Mouse (Mus musculus): Measurements from ENCODE around the gene Rara. TPM values are rescaled to one million over a fixed set of nuclear protein-coding genes. Genes with fewer than 3 reads are reported as not detected.

Rara gene
- polyA plus RNA-seq, 1 experiment from 2014 or later, result 22.4 TPM

DNA sequence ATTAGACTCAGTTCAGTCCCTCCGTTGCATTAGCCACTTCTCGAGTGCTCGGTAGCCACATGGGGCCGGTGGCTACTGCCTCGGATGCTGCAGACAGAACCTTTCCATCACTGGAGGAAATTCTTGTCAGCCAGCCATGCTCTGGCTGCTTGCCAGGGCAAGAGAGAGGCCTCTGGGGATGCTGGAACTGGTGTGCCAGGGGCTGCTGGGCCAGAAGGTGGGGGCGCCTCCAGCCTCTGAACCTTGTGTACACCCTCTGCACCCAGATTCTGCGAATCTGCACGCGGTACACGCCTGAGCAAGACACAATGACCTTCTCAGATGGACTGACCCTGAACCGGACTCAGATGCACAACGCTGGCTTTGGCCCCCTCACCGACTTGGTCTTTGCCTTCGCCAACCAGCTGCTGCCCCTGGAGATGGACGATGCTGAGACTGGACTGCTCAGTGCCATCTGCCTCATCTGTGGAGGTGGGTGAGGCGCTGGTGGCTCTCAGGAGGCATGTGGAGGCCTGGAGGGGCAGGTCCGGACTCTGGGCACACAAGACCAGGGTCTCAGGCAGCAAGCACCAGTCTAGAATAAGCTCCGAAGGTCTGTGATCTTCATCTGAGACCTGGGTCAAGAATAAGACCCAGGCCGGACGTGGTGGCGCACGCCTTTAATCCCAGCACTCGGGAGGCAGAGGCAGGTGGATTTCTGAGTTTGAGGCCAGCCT, 43.9 kb downstream of the Rara start:
- Histone ChIP-seq H3K36me3 (ENCODE audit: control insufficient read depth, insufficient read depth) (peaks cover 78% of the 10 kb centered on the region), H3K4me3 (ENCODE audit: low read depth, low read length) (no peak overlapping the region), H3K27ac (ENCODE audit: low read depth, low read length) (peak overlapping the region; percentile 1; the same call in 1 of the 2 replicates), H3K4me1 (replicated peaks; ENCODE audit: control insufficient read depth, insufficient read depth, low read length) (0 out of 2 replicates have a peak, but pooled peaks cover 3% of the 10 kb centered on the region), H3K4me2 (replicated peaks; ENCODE audit: low read depth) (no peak overlapping the region), H3K27me3 (replicated peaks; ENCODE audit: control insufficient read depth, insufficient read depth, low read length) (no peaks in the 10 kb centered on the region), H3K9me3 (ENCODE audit: control insufficient read depth) (no peaks in the 10 kb centered on the region), H3K9ac (ENCODE audit: low read depth, low read length) (no peak overlapping the region)
- 74% methylated on average over 23 of the region's 23 CpGs for WGBS
- ATAC-seq, result no peak
- no peak for TF ChIP-seq CTCF (IDR thresholded peaks at IDR 0.05; ENCODE audit: low read depth)

DNA sequence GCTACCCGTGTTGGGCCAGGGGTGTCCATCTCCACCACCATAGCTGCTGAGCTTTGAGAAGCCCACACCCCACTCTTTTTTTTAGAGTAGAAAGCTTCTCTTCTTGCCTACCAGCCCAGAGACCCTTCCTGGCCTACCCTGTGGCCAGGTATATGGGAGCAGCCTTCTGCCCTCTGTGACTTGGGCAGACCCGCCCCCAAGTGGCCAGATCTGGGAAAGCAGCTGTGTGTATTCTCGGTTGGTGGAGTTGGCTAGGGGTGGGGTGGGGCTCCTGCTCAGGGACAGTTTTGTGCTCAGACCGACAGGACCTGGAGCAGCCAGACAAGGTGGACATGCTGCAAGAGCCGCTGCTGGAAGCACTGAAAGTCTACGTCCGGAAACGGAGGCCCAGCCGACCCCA, 44.6 kb downstream of the Rara start:
- Histone ChIP-seq H3K4me1 (replicated peaks; ENCODE audit: control insufficient read depth, insufficient read depth, low read length) (0 out of 2 replicates have a peak, but pooled peaks cover 3% of the 10 kb centered on the region), H3K27me3 (replicated peaks; ENCODE audit: control insufficient read depth, insufficient read depth, low read length) (no peaks in the 10 kb centered on the region), H3K9ac (ENCODE audit: low read depth, low read length) (no peak overlapping the region), H3K4me2 (replicated peaks; ENCODE audit: low read depth) (no peak overlapping the region), H3K9me3 (ENCODE audit: control insufficient read depth) (no peaks in the 10 kb centered on the region), H3K27ac (ENCODE audit: low read depth, low read length) (no peak overlapping the region), H3K36me3 (ENCODE audit: control insufficient read depth, insufficient read depth) (peaks cover 71% of the 10 kb centered on the region), H3K4me3 (ENCODE audit: low read depth, low read length) (no peak overlapping the region)
- 51% methylated on average over 9 of the region's 9 CpGs for WGBS
- ATAC-seq, result no peak
- peak; percentile 95 for TF ChIP-seq CTCF (IDR thresholded peaks at IDR 0.05; ENCODE audit: low read depth)

DNA sequence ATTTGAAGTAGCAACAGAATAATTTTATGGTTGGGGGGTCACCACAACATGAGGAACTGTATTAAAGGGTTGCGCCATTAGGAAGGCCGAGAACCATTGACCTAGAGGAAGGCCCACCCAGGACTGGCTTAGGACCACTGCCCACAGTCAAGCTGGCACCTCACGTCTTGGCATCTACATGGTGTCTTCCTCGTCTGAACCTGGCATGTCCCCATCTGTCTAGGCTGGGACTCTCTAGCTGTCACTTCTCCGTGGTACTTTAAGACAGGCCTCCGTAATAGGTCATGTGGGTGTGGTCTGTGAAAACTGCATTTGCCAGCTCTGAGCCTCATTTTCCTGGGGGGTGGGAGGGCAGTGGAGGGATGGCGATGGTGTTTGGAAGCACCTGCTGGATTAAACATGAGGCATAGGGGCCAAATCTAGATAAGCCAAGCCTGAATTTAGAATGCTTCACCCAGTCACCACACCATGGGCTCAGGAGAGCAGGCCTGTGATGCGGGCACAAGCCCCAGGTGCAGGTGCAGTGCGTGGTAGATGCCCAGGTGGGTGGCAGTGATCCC, 45.3 kb downstream of the Rara start:
- H3K4me1 ChIP-seq (replicated peaks; ENCODE audit: control insufficient read depth, insufficient read depth, low read length), result 0 out of 2 replicates have a peak, but pooled peaks cover 3% of the 10 kb centered on the region
- no peaks in the 10 kb centered on the region for H3K9me3 ChIP-seq (ENCODE audit: control insufficient read depth)
- ATAC-seq, result no peak
- no peaks in the 10 kb centered on the region for H3K27me3 ChIP-seq (replicated peaks; ENCODE audit: control insufficient read depth, insufficient read depth, low read length)
- H3K27ac ChIP-seq (ENCODE audit: low read depth, low read length), result peak overlapping the region; percentile 41; the same call in 1 of the 2 replicates
- no peak overlapping the region for H3K9ac ChIP-seq (ENCODE audit: low read depth, low read length)
- 82% methylated on average over 9 of the region's 9 CpGs for WGBS
- no peak overlapping the region for H3K4me3 ChIP-seq (ENCODE audit: low read depth, low read length)
- H3K36me3 ChIP-seq (ENCODE audit: control insufficient read depth, insufficient read depth), result peaks cover 64% of the 10 kb centered on the region
- no peak for TF ChIP-seq CTCF (IDR thresholded peaks at IDR 0.05; ENCODE audit: low read depth)
- no peak overlapping the region for H3K4me2 ChIP-seq (replicated peaks; ENCODE audit: low read depth)

DNA sequence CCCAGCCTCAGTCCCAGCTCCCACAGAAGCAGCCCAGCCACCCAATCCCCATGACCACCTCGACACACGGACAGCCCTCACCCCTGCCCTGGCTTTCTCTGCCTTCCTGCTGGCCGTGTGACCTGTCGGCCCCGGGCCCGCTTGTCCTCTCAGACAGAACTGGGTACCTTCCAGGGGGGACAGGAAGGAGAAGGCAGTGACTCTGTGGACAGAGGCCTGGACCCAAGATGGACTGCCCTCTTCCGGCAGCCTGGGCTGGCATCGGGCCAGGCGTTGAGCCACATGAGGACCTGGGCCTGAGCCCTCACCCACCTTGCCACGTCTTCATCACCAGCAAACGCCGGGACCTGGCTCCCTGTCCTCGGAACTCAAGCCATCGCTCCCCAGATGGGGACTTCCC, 46.0 kb downstream of the Rara start:
- Histone ChIP-seq H3K9ac (ENCODE audit: low read depth, low read length) (no peak overlapping the region), H3K9me3 (ENCODE audit: control insufficient read depth) (no peaks in the 10 kb centered on the region), H3K27ac (ENCODE audit: low read depth, low read length) (no peak overlapping the region), H3K4me1 (replicated peaks; ENCODE audit: control insufficient read depth, insufficient read depth, low read length) (0 out of 2 replicates have a peak, but pooled peaks cover 3% of the 10 kb centered on the region), H3K4me2 (replicated peaks; ENCODE audit: low read depth) (no peak overlapping the region), H3K36me3 (ENCODE audit: control insufficient read depth, insufficient read depth) (peaks cover 57% of the 10 kb centered on the region), H3K27me3 (replicated peaks; ENCODE audit: control insufficient read depth, insufficient read depth, low read length) (no peaks in the 10 kb centered on the region), H3K4me3 (ENCODE audit: low read depth, low read length) (no peak overlapping the region)
- no peak for ATAC-seq
- 81% methylated on average over 14 of the region's 14 CpGs for WGBS
- 0 out of 2 replicates have a peak, but pooled peaks have one; percentile 2 for TF ChIP-seq CTCF (IDR thresholded peaks at IDR 0.05; ENCODE audit: low read depth)

DNA sequence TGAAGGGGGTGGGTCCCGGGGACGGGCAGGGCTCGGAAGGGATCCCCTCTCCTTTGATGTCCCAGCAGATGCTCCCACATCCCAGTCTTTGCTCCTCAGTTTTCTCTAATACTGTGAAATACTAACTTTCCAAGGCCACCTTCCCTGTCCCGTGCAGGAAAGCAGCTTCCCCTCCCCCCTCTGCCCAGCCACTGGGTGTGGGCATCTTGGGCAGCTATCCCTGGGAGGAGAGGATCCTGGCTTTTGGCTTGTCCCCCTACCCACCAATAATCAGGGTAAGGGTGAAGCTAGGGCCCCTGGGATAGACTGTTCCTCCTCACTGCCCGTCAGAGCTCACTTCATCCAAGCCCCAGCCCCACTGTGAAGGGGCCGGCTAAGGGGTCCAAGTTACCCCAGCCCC, 46.6 kb downstream of the Rara start:
- TF ChIP-seq CTCF (IDR thresholded peaks at IDR 0.05; ENCODE audit: low read depth), result no peak
- Histone ChIP-seq H3K4me3 (ENCODE audit: low read depth, low read length) (no peak overlapping the region), H3K9ac (ENCODE audit: low read depth, low read length) (no peak overlapping the region), H3K27me3 (replicated peaks; ENCODE audit: control insufficient read depth, insufficient read depth, low read length) (no peaks in the 10 kb centered on the region), H3K36me3 (ENCODE audit: control insufficient read depth, insufficient read depth) (peaks cover 54% of the 10 kb centered on the region), H3K9me3 (ENCODE audit: control insufficient read depth) (no peaks in the 10 kb centered on the region), H3K4me2 (replicated peaks; ENCODE audit: low read depth) (no peak overlapping the region), H3K27ac (ENCODE audit: low read depth, low read length) (no peak overlapping the region), H3K4me1 (replicated peaks; ENCODE audit: control insufficient read depth, insufficient read depth, low read length) (0 out of 2 replicates have a peak, but pooled peaks cover 3% of the 10 kb centered on the region)
- ATAC-seq, result no peak
- 85% methylated on average over 6 of the region's 6 CpGs for WGBS

DNA sequence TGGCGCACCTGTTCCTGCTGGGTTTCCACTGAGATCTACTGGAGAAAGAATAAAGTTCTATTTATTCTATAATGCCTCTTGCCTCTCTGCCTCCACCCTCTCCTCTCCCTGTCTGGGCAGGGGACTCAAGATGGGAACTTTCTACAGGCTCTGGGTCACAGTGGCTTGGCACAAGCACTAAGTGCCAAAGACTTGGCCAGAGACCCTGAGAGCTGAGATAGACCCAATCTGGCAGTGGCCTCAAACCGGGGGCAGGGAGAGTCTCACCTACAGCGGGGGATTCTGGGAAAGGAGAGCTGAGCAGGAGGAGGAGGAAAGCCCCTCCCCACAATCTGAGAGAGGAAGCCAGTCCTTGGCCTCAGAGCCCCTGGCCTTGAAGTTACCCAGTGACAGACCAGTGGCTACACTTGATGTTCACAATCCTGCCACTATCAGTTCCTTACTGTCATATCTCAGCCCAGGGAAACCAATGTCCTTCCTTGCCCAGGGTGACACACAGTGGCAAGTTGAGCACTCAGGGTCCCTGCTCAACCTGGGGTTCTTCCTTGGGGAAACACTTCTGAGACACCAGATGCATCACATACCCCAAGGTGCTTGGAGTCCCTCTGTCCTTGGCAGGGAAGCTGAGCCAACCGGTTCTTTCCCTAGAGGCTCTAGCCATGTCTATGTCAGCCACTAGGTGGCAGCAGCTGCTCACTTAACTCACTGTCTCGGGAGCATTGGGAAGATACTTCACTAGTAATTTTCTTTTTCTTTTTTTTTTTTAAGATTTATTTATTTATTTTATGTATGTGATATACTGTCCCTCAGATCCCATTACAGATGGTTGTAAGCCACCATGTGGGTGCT, 47.5 kb downstream of the Rara start:
- Histone ChIP-seq H3K4me1 (replicated peaks; ENCODE audit: control insufficient read depth, insufficient read depth, low read length) (no peaks in the 10 kb centered on the region), H3K4me2 (replicated peaks; ENCODE audit: low read depth) (no peak overlapping the region), H3K36me3 (ENCODE audit: control insufficient read depth, insufficient read depth) (peaks cover 47% of the 10 kb centered on the region), H3K9me3 (ENCODE audit: control insufficient read depth) (no peaks in the 10 kb centered on the region), H3K27ac (ENCODE audit: low read depth, low read length) (no peak overlapping the region), H3K27me3 (replicated peaks; ENCODE audit: control insufficient read depth, insufficient read depth, low read length) (no peaks in the 10 kb centered on the region), H3K9ac (ENCODE audit: low read depth, low read length) (no peak overlapping the region), H3K4me3 (ENCODE audit: low read depth, low read length) (no peak overlapping the region)
- 53% methylated on average over 5 of the region's 5 CpGs for WGBS
- ATAC-seq, result 0 out of 2 replicates have a peak, but pooled peaks have one; percentile 24
- TF ChIP-seq CTCF (IDR thresholded peaks at IDR 0.05; ENCODE audit: low read depth), result peak; percentile 83
